Mouse (Mus musculus) neural tube, embryonic 15.5 days (tissue): ENCODE measurements around the gene Pgap3. TPM values are rescaled to one million over a fixed set of nuclear protein-coding genes. Genes with fewer than 3 reads are reported as not detected.

Experiments used
- ATAC-seq: fragments of 200-750 bp; cut with Nextera tagmentation; 2 replicates; pipeline ENCODE4 v1.8.0; 2017; ENCODE audit warnings: mild to moderate bottlenecking, moderate TSS enrichment, moderate library complexity; ENCODE audit not compliant: low FRiP score
- H3K27ac ChIP-seq: fragments of 300-500 bp; sonication (generic); replicated peaks from 2 replicates; pipeline ENCODE4 v1.5.1; 2015; ENCODE audit warnings: mild to moderate bottlenecking, inconsistent platforms
- H3K27me3 ChIP-seq: fragments of 300-500 bp; sonication (generic); replicated peaks from 2 replicates; pipeline ENCODE4 v1.6.1; 2015; ENCODE audit warnings: inconsistent platforms
- H3K36me3 ChIP-seq: fragments of 300-500 bp; sonication (generic); 2 replicates; pipeline ENCODE4 v1.6.1; 2015; ENCODE audit warnings: inconsistent platforms
- H3K4me1 ChIP-seq: fragments of 300-500 bp; sonication (generic); 2 replicates; pipeline ENCODE4 v1.6.1; 2015; ENCODE audit warnings: inconsistent platforms
- H3K4me2 ChIP-seq: fragments of 300-500 bp; sonication (generic); 2 replicates; pipeline ENCODE4 v1.6.1; 2015; ENCODE audit warnings: inconsistent platforms, mild to moderate bottlenecking, moderate library complexity
- H3K4me3 ChIP-seq: fragments of 300-500 bp; sonication (generic); replicated peaks from 2 replicates; pipeline ENCODE4 v1.5.1; 2015; ENCODE audit warnings: mild to moderate bottlenecking, inconsistent platforms
- H3K9ac ChIP-seq: fragments of 300-500 bp; sonication (generic); replicated peaks from 2 replicates; pipeline ENCODE4 v1.6.1; 2015; ENCODE audit warnings: mild to moderate bottlenecking, inconsistent platforms
- H3K9me3 ChIP-seq: fragments of 300-500 bp; sonication (generic); replicated peaks from 2 replicates; pipeline ENCODE4 v1.6.1; 2016; ENCODE audit warnings: inconsistent platforms
- WGBS: fragments of 180-500 bp; shearing (Covaris S2); methylation state at CpG from one replicate; pipeline ENCODE4 v1.1.7; 2015; ENCODE audit warnings: mixed read lengths; 5-methylcytosine and 5-hydroxymethylcytosine counted together
- polyA plus RNA-seq: library from polyadenylated mRNA; unstranded; fragments of >200 nt; fragmentation: Nextera tagmentation; extraction: Ambion mirVana; gene quantifications from 2 replicates; pipeline ENCODE4 v1.2.1, GENCODE M21; 2015

Gene Pgap3
- polyA plus RNA-seq, 1 experiment from 2014 or later = 7.4 TPM

- H3K4me3 ChIP-seq = peak overlapping the region; percentile 48
- no peak for ATAC-seq
- WGBS = 2% methylated on average over 9 of the region's 9 CpGs
- H3K27ac ChIP-seq = no peak overlapping the region
- H3K27me3 ChIP-seq = peaks cover 92% of the 10 kb centered on the region
- no peak overlapping the region for H3K9ac ChIP-seq
- H3K4me2 ChIP-seq = peak overlapping the region; percentile 80
- H3K9me3 ChIP-seq = no peaks in the 10 kb centered on the region
- H3K4me1 ChIP-seq = peaks cover 24% of the 10 kb centered on the region
- H3K36me3 ChIP-seq = no peaks in the 10 kb centered on the region
Observed at GRCm38 (mm10) chr11:98349308-98349707, 51.0 kb downstream of the Pgap3 start.

DNA sequence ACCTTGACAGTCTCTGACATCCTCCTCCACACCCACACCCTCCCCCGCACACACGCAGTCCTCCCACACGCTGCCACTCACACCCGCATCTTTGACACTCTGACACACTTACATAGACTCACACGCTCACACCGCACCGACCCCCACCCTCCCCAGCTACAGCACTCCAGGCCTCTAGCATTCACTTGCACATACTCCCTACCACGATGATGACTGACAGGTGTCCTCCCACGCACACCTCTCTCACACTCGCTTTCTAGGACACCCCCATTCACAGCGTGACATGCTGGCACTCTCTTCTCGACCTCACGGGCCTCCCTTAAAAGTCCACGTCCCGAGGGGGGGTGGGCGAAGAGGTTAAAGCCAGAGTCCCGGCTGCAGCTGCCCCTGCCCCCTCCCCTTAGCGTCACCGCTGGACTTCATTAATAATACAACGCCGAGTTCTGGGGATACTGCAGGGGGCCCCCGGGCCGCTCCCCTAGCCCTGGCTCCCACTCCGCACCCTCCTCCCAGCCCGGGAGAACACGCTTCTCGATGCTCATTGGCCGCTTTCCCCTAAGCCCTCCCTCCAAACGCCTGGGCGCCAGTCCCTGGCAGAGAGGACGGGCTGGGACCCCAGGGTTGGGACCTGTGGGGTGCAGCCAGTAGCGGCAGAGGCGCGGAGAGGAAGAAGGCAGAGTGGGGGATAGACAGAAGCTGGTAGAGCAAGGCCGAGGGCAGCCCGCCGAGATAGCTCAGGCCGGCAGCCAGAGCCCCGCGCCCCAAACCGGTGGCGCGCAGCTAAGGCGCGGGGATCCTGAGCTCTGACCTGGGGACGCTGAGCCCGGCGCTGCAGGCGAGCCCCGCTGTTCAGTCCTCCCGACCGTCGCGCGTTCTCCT is 52.0 kb downstream of the Pgap3 start, which contains the start of gene Ppp1r1b:
TSS of gene Ppp1r1b (plus strand) at position 322 of the 879 bp plus-strand sequence.
- ATAC-seq = peak; percentile 48; the same call in 1 of the 2 replicates
- H3K9me3 ChIP-seq = no peaks in the 10 kb centered on the region
- peak within 1 kb of the TSS; percentile 80 for H3K4me2 ChIP-seq
- peak within 1 kb of the TSS; percentile 40 for H3K9ac ChIP-seq
- peaks cover 89% of the 10 kb centered on the region for H3K27me3 ChIP-seq
- H3K4me1 ChIP-seq = peaks cover 24% of the 10 kb centered on the region
- peak within 1 kb of the TSS; percentile 48 for H3K4me3 ChIP-seq
- WGBS = 0% methylated on average over 54 of the region's 55 CpGs
- no peaks in the 10 kb centered on the region for H3K36me3 ChIP-seq
- no peak within 1 kb of the TSS for H3K27ac ChIP-seq

- Histone ChIP-seq H3K9me3 (no peaks in the 10 kb centered on the region), H3K4me2 (peak overlapping the region; percentile 80), H3K27ac (no peak overlapping the region), H3K27me3 (peaks cover 81% of the 10 kb centered on the region), H3K4me3 (no peak overlapping the region), H3K9ac (no peak overlapping the region), H3K4me1 (peaks cover 29% of the 10 kb centered on the region), H3K36me3 (no peaks in the 10 kb centered on the region)
- WGBS = 3% methylated on average over 10 of the region's 12 CpGs
- no peak for ATAC-seq
Observed at GRCm38 (mm10) chr11:98347385-98348082, 52.8 kb downstream of the Pgap3 start.

GRCm38 (mm10) chr11:98346168-98346567 is 54.1 kb downstream of the Pgap3 start:
- WGBS = 13% methylated on average over 9 of the region's 9 CpGs
- no peak for ATAC-seq

DNA sequence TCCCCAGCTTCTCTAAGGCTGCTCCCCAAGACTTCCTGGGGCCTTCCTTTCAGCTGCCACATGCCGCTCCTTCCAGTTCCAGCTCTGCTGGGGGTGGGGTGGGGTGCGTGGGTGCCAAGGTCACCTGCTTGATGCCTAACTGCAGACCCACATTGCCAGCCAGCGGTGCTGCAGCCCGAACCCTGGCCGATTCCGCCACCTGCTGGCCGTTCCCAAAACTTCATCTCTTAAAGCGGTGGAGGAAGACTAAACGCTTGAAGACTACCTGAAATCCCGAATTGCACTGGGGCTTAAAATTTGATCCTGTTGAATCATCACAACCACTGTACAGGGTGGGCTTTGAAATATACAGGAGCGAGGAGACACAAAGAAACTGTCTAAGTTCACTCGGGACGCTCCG is 55.0 kb downstream of the Pgap3 start:
- Histone ChIP-seq H3K9ac (no peak overlapping the region), H3K9me3 (no peaks in the 10 kb centered on the region), H3K36me3 (no peaks in the 10 kb centered on the region), H3K4me2 (peak overlapping the region; percentile 43), H3K4me1 (peaks cover 41% of the 10 kb centered on the region), H3K4me3 (peak overlapping the region; percentile 17; the same call in 1 of the 2 replicates), H3K27me3 (peaks cover 76% of the 10 kb centered on the region), H3K27ac (no peak overlapping the region)
- WGBS = 1% methylated on average over 14 of the region's 14 CpGs
- no peak for ATAC-seq

More at GRCm38 (mm10) chr11:98346168-98346567, 54.1 kb downstream of the Pgap3 start:
- Histone ChIP-seq H3K27me3 (peaks cover 80% of the 10 kb centered on the region), H3K27ac (no peak overlapping the region), H3K9ac (no peak overlapping the region), H3K4me2 (no peak overlapping the region), H3K4me3 (no peak overlapping the region), H3K9me3 (no peaks in the 10 kb centered on the region), H3K36me3 (no peaks in the 10 kb centered on the region), H3K4me1 (peaks cover 37% of the 10 kb centered on the region)

DNA sequence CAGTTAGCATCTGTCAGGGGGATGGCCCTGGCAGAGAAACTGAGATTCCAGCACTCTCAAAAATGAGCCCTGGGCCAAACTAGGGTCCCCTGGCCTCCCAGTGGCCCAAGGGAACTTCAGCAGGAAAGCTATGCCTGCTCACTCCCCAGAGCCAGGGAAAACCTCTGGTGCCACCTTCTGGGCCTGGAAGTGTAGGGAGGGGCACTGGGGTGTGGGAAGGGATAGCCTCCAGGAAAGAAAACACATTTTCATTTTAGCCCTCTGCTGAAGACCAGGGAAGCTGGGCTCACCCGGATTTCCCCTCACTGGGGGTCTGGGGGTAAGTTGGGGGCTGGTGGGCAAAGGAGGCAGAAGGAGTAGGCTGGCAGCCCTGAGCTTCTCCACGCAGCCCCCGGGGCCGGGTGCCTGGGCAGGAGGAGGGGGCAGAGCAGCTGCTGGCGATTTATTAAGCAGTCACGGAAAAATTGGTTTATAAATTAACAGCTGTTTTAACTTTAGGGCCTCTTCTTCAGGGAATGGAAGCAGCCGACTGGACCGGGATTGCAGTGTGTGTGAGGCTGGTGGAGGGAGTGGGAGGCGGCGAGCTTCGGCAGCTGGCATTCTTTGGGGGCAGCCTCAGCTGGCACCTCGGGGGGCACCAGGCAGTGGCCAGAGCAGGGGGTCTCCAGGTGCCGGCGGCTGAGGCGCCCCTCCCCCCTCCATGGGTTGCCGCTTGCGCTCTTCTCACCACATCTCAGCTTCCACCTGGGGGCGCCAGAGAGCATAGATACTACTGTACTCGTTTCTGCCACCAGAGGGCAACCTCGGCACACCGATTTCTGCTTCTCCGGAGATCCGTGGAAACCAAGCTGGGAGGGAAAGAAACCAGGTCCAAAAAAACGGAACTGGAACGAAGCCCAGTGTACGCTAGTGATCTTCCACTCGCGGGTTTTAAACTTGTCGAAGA is 58.0 kb downstream of the Pgap3 start:
- Histone ChIP-seq H3K36me3 (no peaks in the 10 kb centered on the region), H3K9me3 (no peaks in the 10 kb centered on the region), H3K9ac (no peak overlapping the region), H3K27me3 (peaks cover 65% of the 10 kb centered on the region), H3K4me3 (peak overlapping the region; percentile 34), H3K4me2 (peak overlapping the region; percentile 61), H3K27ac (peak overlapping the region; percentile 65), H3K4me1 (peaks cover 43% of the 10 kb centered on the region)
- ATAC-seq = 0 out of 2 replicates have a peak, but pooled peaks have one; percentile 11
- 2% methylated on average over 29 of the region's 29 CpGs for WGBS

DNA sequence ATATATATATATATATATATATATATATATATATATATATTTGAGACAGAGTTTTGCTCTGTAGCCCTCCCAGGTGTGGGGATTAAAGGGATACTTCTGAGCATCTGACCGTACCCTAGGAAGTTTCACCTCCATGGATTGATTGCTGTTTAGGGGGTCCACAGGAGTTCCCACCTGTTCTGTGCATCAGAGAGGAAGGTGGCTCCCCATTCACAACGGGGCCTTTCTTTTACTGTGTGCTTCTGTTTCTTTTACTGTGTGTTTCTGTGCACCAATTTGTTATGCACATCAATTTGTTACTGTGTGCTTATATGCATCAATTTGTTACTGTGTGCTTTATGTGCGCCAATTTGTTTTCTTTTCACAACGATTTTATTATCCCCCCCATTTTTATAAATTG is 59.1 kb downstream of the Pgap3 start:
- ATAC-seq = no peak
- Histone ChIP-seq H3K36me3 (no peaks in the 10 kb centered on the region), H3K9me3 (no peaks in the 10 kb centered on the region), H3K27me3 (peaks cover 65% of the 10 kb centered on the region), H3K9ac (no peak overlapping the region), H3K4me2 (no peak overlapping the region), H3K4me3 (no peak overlapping the region), H3K4me1 (peaks cover 43% of the 10 kb centered on the region), H3K27ac (no peak overlapping the region)
- 53% methylated on average over 4 of the region's 4 CpGs for WGBS

- WGBS = 7% methylated on average over 3 of the region's 4 CpGs
- Histone ChIP-seq H3K27me3 (peaks cover 68% of the 10 kb centered on the region), H3K9me3 (no peaks in the 10 kb centered on the region), H3K4me3 (no peak overlapping the region), H3K9ac (no peak overlapping the region), H3K4me2 (no peak overlapping the region), H3K4me1 (peaks cover 43% of the 10 kb centered on the region), H3K36me3 (no peaks in the 10 kb centered on the region), H3K27ac (no peak overlapping the region)
- ATAC-seq = no peak
Observed at GRCm38 (mm10) chr11:98340597-98340996, 59.7 kb downstream of the Pgap3 start.

GRCm38 (mm10) chr11:98339679-98340287 is 60.5 kb downstream of the Pgap3 start:
- H3K36me3 ChIP-seq = no peaks in the 10 kb centered on the region
- H3K9me3 ChIP-seq = no peaks in the 10 kb centered on the region
- 0 out of 2 replicates have a peak overlapping the region, but pooled peaks have one; percentile 70 for H3K9ac ChIP-seq
- WGBS = 6% methylated on average over 11 of the region's 11 CpGs
- no peak for ATAC-seq
- H3K4me1 ChIP-seq = peaks cover 44% of the 10 kb centered on the region
- H3K27ac ChIP-seq = peak overlapping the region; percentile 91
- peak overlapping the region; percentile 97 for H3K4me2 ChIP-seq
- peak overlapping the region; percentile 51 for H3K4me3 ChIP-seq
- H3K27me3 ChIP-seq = peaks cover 69% of the 10 kb centered on the region

DNA sequence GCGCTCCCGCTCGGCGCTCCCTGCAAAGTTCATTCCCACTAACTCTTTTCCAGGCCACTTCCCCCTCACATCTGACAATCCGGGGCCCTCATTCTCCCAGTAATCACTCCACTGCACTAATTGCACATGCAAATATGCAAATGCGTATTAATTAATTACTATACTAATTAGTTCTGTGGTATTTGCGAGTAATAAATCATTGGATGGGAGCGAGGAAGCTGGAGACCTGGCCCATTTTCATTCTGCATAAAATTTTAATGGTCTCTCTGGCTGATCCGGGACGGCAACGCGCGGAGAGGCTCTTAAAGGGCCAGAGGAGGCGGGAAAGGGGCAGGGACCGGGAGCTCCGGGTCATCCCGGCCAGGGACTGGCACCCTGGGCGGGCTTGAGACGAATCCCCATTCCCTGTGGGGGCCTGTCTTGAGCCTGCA is 61.2 kb downstream of the Pgap3 start:
- H3K27ac ChIP-seq = peak overlapping the region; percentile 91
- peaks cover 51% of the 10 kb centered on the region for H3K4me1 ChIP-seq
- peaks cover 72% of the 10 kb centered on the region for H3K27me3 ChIP-seq
- H3K9me3 ChIP-seq = no peaks in the 10 kb centered on the region
- H3K9ac ChIP-seq = peak overlapping the region; percentile 70
- no peaks in the 10 kb centered on the region for H3K36me3 ChIP-seq
- WGBS = under 1% methylated on average over 19 of the region's 19 CpGs
- peak overlapping the region; percentile 51 for H3K4me3 ChIP-seq
- peak overlapping the region; percentile 97 for H3K4me2 ChIP-seq
- peak; percentile 45 for ATAC-seq
